8 mouse cellular contexts compared by ENCODE assay signal in genomic region chr5:34549135-34549482, GRCm38 (mm10). TPM values are rescaled to one million over a fixed set of nuclear protein-coding genes. Genes with fewer than 3 reads are reported as not detected.
DNase-seq lines count a peak whose midpoint lies in the region; ATAC-seq lines count a peak whose summit lies in the region.

No protein-coding gene starts in this region.

- peak overlapping the region; percentile 93 for H3K4me3 ChIP-seq in kidney, embryonic 14.5 days (ENCODE audit: low read length)
- peak overlapping the region; percentile 88 for H3K4me3 ChIP-seq in embryonic facial prominence, embryonic 12.5 days
- H3K4me3 ChIP-seq in intestine, embryonic 15.5 days (replicated peaks) = peak overlapping the region; percentile 97
- peak overlapping the region; percentile 81 for H3K4me3 ChIP-seq in midbrain, embryonic 13.5 days (replicated peaks)

- no peak for DNase-seq in kidney, postnatal 10 days
- no peak for DNase-seq in thymus, postnatal 25 days
- DNase-seq in Muller cell, postnatal 12 days (ENCODE audit: inconsistent ontology term) = no peak

- peak overlapping the region; percentile 74 for H3K4me2 ChIP-seq in kidney, embryonic 14.5 days (replicated peaks; ENCODE audit: low read depth, low read length)
- H3K4me2 ChIP-seq in embryonic facial prominence, embryonic 12.5 days (replicated peaks) = peak overlapping the region; percentile 66
- peak overlapping the region; percentile 91 for H3K4me2 ChIP-seq in intestine, embryonic 15.5 days (replicated peaks)
- peak overlapping the region; percentile 59 for H3K4me2 ChIP-seq in midbrain, embryonic 13.5 days (replicated peaks)

- no peak overlapping the region for H3K27ac ChIP-seq in kidney, embryonic 14.5 days (ENCODE audit: low read depth, low read length)
- peak overlapping the region; percentile 74; the same call in 1 of the 2 replicates for H3K27ac ChIP-seq in embryonic facial prominence, embryonic 12.5 days
- no peak overlapping the region for H3K27ac ChIP-seq in intestine, embryonic 15.5 days
- no peak overlapping the region for H3K27ac ChIP-seq in midbrain, embryonic 13.5 days

- peaks cover 8% of the 10 kb centered on the region for H3K4me1 ChIP-seq in kidney, embryonic 14.5 days (ENCODE audit: control insufficient read depth, insufficient read depth, low read length)
- H3K4me1 ChIP-seq in embryonic facial prominence, embryonic 12.5 days = peaks cover 9% of the 10 kb centered on the region
- peaks cover 12% of the 10 kb centered on the region for H3K4me1 ChIP-seq in intestine, embryonic 15.5 days (replicated peaks)
- H3K4me1 ChIP-seq in midbrain, embryonic 13.5 days (replicated peaks) = peaks cover 26% of the 10 kb centered on the region

- peaks cover 16% of the 10 kb centered on the region for H3K36me3 ChIP-seq in kidney, embryonic 14.5 days (ENCODE audit: control insufficient read depth, insufficient read depth, low read length)
- peaks cover 19% of the 10 kb centered on the region for H3K36me3 ChIP-seq in embryonic facial prominence, embryonic 12.5 days
- peaks cover 5% of the 10 kb centered on the region; the same call in 1 of the 2 replicates for H3K36me3 ChIP-seq in intestine, embryonic 15.5 days
- peaks cover 18% of the 10 kb centered on the region for H3K36me3 ChIP-seq in midbrain, embryonic 13.5 days

- peak overlapping the region; percentile 92 for H3K9ac ChIP-seq in kidney, embryonic 14.5 days (ENCODE audit: low read depth, low read length)
- peak overlapping the region; percentile 92; the same call in 1 of the 2 replicates for H3K9ac ChIP-seq in embryonic facial prominence, embryonic 12.5 days
- peak overlapping the region; percentile 97 for H3K9ac ChIP-seq in intestine, embryonic 15.5 days
- peak overlapping the region; percentile 95 for H3K9ac ChIP-seq in midbrain, embryonic 13.5 days (replicated peaks)

- H3K9me3 ChIP-seq in kidney, embryonic 14.5 days (ENCODE audit: control insufficient read depth, low read length) = no peaks in the 10 kb centered on the region
- no peaks in the 10 kb centered on the region for H3K9me3 ChIP-seq in embryonic facial prominence, embryonic 12.5 days
- no peaks in the 10 kb centered on the region for H3K9me3 ChIP-seq in intestine, embryonic 15.5 days
- H3K9me3 ChIP-seq in midbrain, embryonic 13.5 days = no peaks in the 10 kb centered on the region

- no peaks in the 10 kb centered on the region for H3K27me3 ChIP-seq in kidney, embryonic 14.5 days (ENCODE audit: control insufficient read depth, insufficient read depth, low read length)
- no peaks in the 10 kb centered on the region for H3K27me3 ChIP-seq in embryonic facial prominence, embryonic 12.5 days
- H3K27me3 ChIP-seq in intestine, embryonic 15.5 days (replicated peaks) = no peaks in the 10 kb centered on the region
- H3K27me3 ChIP-seq in midbrain, embryonic 13.5 days = no peaks in the 10 kb centered on the region

- peak; percentile 13 for ATAC-seq in kidney, embryonic 14.5 days (ENCODE audit: low FRiP score, low TSS enrichment)
- ATAC-seq in embryonic facial prominence, embryonic 12.5 days (ENCODE audit: insufficient number of reproducible peaks, insufficient read depth, low FRiP score, low TSS enrichment) = no peak
- ATAC-seq in intestine, embryonic 15.5 days = peak; percentile 52
- ATAC-seq in midbrain, embryonic 13.5 days = peak; percentile 40
- no peak for ATAC-seq in activated CD4-positive, CD25-positive, alpha-beta regulatory T cell, adult 4 months

- WGBS in kidney, embryonic 14.5 days = 24% methylated on average over 8 of the region's 8 CpGs
- 20% methylated on average over 8 of the region's 8 CpGs for WGBS in embryonic facial prominence, embryonic 12.5 days
- WGBS in intestine, embryonic 15.5 days = 24% methylated on average over 8 of the region's 8 CpGs
- WGBS in midbrain, embryonic 13.5 days = 21% methylated on average over 8 of the region's 8 CpGs

RNA-seq across cellular contexts. Expression of gene Sh3bp2, which starts 23.5 kb away (rescaled TPM):
- 9.0 and 11.1 TPM in 2 replicates for polyA plus RNA-seq in kidney, embryonic 14.5 days (2014; fragmentation: Nextera tagmentation; extraction: Ambion mirVana)
- 12.9 and 20.6 TPM in 2 replicates for polyA plus RNA-seq in embryonic facial prominence, embryonic 12.5 days (2016; fragmentation: Nextera tagmentation; extraction: Ambion mirVana)
- 4.5 and 6.2 TPM in 2 replicates for polyA plus RNA-seq in intestine, embryonic 15.5 days (2015; fragmentation: Nextera tagmentation; extraction: Ambion mirVana)
- 18.3 and 30.8 TPM in 2 replicates for polyA plus RNA-seq in midbrain, embryonic 13.5 days (2015; fragmentation: Nextera tagmentation; extraction: Ambion mirVana)
- 1 to 10 TPM; 4.0 to 9.6 TPM for polyA plus RNA-seq in activated CD4-positive, CD25-positive, alpha-beta regulatory T cell, adult 4 months (2017; shearing (Covaris generic))

RNA-seq across cellular contexts. Expression of gene Add1, which starts 24.4 kb away (rescaled TPM):
- 124 and 183 TPM in 2 replicates for polyA plus RNA-seq in kidney, embryonic 14.5 days (2014; fragmentation: Nextera tagmentation; extraction: Ambion mirVana)
- 203 and 208 TPM in 2 replicates for polyA plus RNA-seq in embryonic facial prominence, embryonic 12.5 days (2016; fragmentation: Nextera tagmentation; extraction: Ambion mirVana)
- 141 and 149 TPM in 2 replicates for polyA plus RNA-seq in intestine, embryonic 15.5 days (2015; fragmentation: Nextera tagmentation; extraction: Ambion mirVana)
- polyA plus RNA-seq in midbrain, embryonic 13.5 days (2015; fragmentation: Nextera tagmentation; extraction: Ambion mirVana) = 204 and 205 TPM in 2 replicates
- 100 to 1,000 TPM in 1 of 2 experiments, 10 to 100 TPM in 1; 98.4 to 118 TPM for polyA plus RNA-seq in activated CD4-positive, CD25-positive, alpha-beta regulatory T cell, adult 4 months (2017; shearing (Covaris generic))

RNA-seq across cellular contexts. Expression of gene Tnip2, which starts 35.3 kb away (rescaled TPM):
- 10.8 and 16.1 TPM in 2 replicates for polyA plus RNA-seq in kidney, embryonic 14.5 days (2014; fragmentation: Nextera tagmentation; extraction: Ambion mirVana)
- polyA plus RNA-seq in embryonic facial prominence, embryonic 12.5 days (2016; fragmentation: Nextera tagmentation; extraction: Ambion mirVana) = 12.0 and 12.6 TPM in 2 replicates
- polyA plus RNA-seq in intestine, embryonic 15.5 days (2015; fragmentation: Nextera tagmentation; extraction: Ambion mirVana) = 14.4 and 16.2 TPM in 2 replicates
- polyA plus RNA-seq in midbrain, embryonic 13.5 days (2015; fragmentation: Nextera tagmentation; extraction: Ambion mirVana) = 6.9 and 7.3 TPM in 2 replicates
- 10 to 100 TPM; 23.4 to 24.8 TPM for polyA plus RNA-seq in activated CD4-positive, CD25-positive, alpha-beta regulatory T cell, adult 4 months (2017; shearing (Covaris generic))

Comparison
In these comparisons a context has a peak if more than half of its experiments do, and no peak if none do; other contexts are left out.
1. ATAC-seq: peak in kidney, embryonic 14.5 days (single experiment), intestine, embryonic 15.5 days (single experiment) and midbrain, embryonic 13.5 days (single experiment); none in embryonic facial prominence, embryonic 12.5 days (single experiment) and activated CD4-positive, CD25-positive, alpha-beta regulatory T cell, adult 4 months (single experiment).
2. Peak in every context shown above with its lines, with median percentiles within 50 percentile points of each other: H3K4me2 ChIP-seq, H3K4me3 ChIP-seq and H3K9ac ChIP-seq.